Mouse (Mus musculus) megakaryocyte, embryonic 14.5 days (primary cell): ENCODE measurements around the gene Pik3ap1.

Experiments
- FLI1 ChIP-seq: IDR thresholded peaks from 2 replicates; pipeline ENCODE4 v1.6.1; 2012; ENCODE audit warnings: low read length, inconsistent platforms, mixed read lengths
- GATA1 ChIP-seq: IDR thresholded peaks from 3 replicates; pipeline ENCODE4 v1.6.1; 2012; ENCODE audit warnings: mixed read lengths, low read length, inconsistent platforms, borderline replicate concordance

GRCm38 (mm10) chr19:41282718-41283117, 102.2 kb downstream of the Pik3ap1 start:
- no peak for TF ChIP-seq GATA1
- TF ChIP-seq FLI1: no peak
